Mouse (Mus musculus): ENCODE measurements around the gene Tsc22d2. TPM values are rescaled to one million over a fixed set of nuclear protein-coding genes. Genes with fewer than 3 reads are reported as not detected.
A peak's percentile ranks its signal among the peaks of the same experiment; 100 is the strongest.

Tsc22d2 gene
- 10 to 100 TPM; 37.6 to 38.0 TPM for total RNA-seq (2021)
- long read RNA-seq, experiment 1, full-length matches to known transcripts, result 23 of 25 reads
- long read RNA-seq, experiment 1, partial matches to known transcripts, result 0 of 25 reads
- long read RNA-seq, experiment 1, other reads (novel, unspliced or antisense), result 2 of 25 reads
- long read RNA-seq, experiment 2, full-length matches to known transcripts, result 13 of 16 reads
- long read RNA-seq, experiment 2, partial matches to known transcripts, result 0 of 16 reads
- long read RNA-seq, experiment 2, other reads (novel, unspliced or antisense), result 3 of 16 reads

DNA sequence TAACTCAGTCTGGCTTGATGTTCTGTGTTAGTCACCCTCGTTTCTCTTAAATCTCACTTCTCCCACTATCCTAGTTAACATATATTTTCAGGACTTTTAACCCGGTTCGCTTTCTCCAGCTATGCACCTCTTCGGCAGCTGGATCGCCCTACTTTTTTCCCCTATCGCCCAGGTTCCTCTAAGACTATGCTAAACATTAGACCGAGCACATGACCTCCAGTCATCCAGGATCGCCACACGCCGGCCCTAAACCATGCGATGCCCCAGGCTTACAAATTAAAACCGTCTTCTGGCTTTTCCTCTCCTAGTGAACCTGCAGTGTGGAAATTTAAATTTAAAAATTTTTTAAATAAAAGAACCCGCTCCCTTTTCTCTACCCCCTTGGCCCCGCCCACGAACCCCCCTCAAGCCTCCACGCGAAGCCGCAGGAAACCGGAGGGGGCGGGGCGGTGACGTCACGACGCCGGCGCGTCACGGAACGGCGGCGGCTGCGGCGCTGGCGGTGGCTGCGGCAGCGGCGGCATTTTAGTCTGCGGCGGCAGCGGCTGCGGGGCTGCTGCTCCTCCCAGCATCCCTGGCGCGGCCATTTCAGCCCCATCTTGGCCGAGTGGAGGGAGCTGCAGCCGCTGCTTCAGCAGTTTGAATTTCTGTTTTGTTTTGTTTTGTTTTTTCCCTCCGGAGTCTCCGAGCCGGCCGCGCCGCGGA, at the start of gene Tsc22d2:
Tsc22d2 (plus strand) TSS at position 482 of the 705 bp plus-strand sequence.
- peak; percentile 96 to 97 for DNase-seq (ENCODE audit: low spot score in 2 of 2)

GRCm38 (mm10) chr3:58366756-58367155, 47.8 kb upstream of the Tsc22d2 start:
- DNase-seq (ENCODE audit: low spot score in 2 of 2), result no peak

GRCm38 (mm10) chr3:58370811-58371210, 43.7 kb upstream of the Tsc22d2 start:
- DNase-seq (ENCODE audit: low spot score in 2 of 2), result no peak

DNA sequence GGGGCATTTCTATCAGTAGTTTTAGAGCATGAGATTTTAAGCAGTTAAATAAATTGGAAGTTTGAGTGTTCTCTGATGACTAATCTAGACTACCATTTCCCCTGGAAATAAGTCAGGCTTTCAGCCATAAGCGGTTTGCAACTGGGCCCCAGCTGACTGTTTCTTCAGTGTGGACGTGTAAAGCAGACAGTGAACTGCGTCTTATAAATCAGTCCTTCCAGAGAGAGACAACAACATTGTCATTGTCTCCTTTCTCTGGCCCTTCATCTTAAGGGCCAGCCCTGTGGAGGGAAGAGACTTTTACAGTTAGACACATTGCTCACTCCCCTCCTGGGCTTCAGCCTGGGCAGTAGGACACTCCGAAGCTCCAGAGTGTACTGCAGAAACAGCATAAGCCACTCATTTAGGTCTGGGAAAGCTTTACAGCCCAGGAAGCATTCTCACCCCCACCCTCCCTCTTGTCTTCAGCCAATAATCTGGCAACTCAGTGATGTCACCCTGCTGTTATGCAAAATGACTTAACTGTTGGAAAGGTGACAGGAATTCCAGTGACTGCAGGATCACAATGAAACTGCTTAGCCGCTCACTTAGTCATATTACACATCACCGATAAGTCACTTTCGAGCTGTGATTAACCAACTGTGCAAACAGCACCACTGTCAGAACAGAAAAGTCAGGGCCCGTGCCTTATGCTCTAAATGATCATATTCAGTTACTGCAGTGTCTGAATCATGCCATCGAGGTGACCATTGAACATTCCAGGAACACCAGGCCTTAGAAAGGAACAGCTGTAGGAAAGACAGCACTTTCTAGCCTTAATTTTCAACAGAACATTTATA, 42.2 kb upstream of the Tsc22d2 start:
- peak; percentile 24 to 52 for DNase-seq (ENCODE audit: low spot score in 2 of 2)

- no peak for DNase-seq (ENCODE audit: low spot score in 2 of 2)
Measured at GRCm38 (mm10) chr3:58372905-58373208, 41.7 kb upstream of the Tsc22d2 start.

DNA sequence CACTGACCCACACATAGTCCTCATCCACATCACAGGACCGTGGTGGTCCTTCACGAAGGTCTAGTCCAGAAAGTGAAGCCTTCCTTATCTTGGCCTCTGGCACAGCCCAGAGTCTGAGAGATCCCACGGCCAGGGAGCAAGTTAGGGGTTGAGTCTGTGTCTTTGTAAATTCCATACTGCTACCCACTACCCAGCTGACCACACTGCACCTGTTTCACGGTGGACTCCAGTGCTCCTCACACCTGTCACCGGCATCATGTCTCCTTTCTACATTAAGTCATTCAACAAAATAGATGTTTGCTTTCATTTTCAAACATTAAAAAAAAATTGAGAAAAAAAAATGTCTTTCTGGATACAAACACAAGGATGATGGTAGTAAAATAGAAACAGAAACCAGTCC, 40.2 kb upstream of the Tsc22d2 start:
- no peak for DNase-seq (ENCODE audit: low spot score in 2 of 2)

GRCm38 (mm10) chr3:58376713-58377112, 37.8 kb upstream of the Tsc22d2 start:
- DNase-seq (ENCODE audit: low spot score in 2 of 2), result no peak

DNA sequence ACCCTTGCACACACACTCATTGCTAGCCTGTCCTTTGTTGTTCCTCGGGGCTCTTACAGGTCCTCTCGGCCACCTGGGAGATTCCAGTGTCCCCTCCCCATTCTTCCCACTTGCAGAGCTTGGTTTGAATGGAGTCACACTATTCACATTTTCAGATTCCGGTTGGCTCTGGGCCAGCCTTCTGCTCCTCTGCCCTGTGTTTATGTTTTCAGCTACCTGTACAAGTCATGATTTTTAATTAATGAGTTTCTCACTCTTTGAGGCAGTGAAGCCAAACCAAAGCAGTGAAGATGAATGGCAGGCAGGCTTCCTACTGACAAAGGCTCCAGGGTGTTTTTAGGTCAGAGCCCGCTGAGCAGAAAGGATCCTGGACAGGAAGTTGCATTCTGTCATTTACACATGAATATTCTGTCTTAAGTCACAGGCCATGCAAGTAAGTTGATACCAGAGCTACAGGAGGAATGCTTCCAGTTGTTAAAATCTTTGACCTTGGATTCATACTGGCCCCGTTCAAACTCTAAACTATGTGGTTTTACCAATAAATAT, 36.9 kb upstream of the Tsc22d2 start:
- no peak for DNase-seq (ENCODE audit: low spot score in 2 of 2)

DNA sequence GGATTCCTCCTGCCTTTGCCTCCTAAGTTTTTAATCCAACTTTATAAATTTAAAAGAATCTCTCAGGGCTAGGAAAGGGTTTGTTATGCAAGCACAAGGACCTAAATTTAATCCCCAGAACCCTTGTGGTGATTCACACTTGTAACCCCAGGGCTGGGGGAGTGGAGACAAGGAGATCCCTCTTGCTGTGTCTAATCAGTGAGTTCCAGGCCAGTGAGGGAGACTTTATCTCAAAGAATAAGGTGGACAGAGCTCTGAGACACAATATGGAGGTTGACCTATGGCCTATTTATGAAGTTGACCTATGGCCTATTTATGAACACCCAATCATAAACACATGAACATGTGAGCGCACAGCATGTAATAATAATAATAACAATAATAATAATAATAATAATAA, 31.8 kb upstream of the Tsc22d2 start:
- DNase-seq (ENCODE audit: low spot score in 2 of 2), result no peak

- no peak for DNase-seq (ENCODE audit: low spot score in 2 of 2)
Measured at GRCm38 (mm10) chr3:58385060-58385459, 29.5 kb upstream of the Tsc22d2 start.

DNA sequence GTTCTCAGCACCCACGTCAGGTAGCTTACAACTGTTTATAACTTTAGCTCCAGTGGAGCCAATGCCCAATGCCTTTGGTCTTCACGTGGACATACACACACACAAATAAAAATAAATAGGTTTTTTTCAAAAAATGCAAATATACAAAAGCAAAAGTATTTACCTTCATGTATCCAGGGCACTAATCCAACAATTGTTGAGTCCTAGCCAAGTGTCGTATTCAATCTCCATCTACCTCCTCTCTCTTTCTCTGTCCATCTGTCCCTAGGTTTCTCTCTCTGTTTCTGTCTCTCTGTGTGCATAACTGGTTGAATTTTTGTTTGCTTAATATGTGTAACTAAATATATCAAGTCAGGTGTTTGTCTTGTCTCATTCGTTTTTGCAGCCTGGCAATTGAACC, 25.8 kb upstream of the Tsc22d2 start:
- no peak for DNase-seq (ENCODE audit: low spot score in 2 of 2)

GRCm38 (mm10) chr3:58398541-58398940, 16.0 kb upstream of the Tsc22d2 start:
- DNase-seq (ENCODE audit: low spot score in 2 of 2), result no peak

DNA sequence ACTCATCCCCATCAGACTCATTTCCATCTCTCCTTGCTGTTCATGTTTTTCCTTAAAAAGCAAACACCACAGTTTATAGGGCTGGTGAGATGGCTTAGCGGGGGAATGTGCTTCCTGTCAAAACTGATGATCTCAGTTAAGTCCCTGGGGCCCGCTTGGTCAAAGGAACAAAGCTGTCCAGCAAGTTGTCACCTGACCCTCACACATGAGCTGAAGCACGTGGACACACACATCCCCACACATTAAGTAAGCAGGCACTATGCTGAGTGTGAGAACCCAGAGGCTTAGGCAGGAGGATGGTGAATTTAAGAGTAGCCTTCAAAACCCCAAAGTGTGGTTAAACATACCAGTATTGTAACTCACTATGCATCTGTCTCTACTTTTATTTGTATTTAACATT, 14.6 kb upstream of the Tsc22d2 start:
- no peak for DNase-seq (ENCODE audit: low spot score in 2 of 2)

- no peak for DNase-seq (ENCODE audit: low spot score in 2 of 2)
Measured at GRCm38 (mm10) chr3:58411669-58412068, 2.8 kb upstream of the Tsc22d2 start.

DNA sequence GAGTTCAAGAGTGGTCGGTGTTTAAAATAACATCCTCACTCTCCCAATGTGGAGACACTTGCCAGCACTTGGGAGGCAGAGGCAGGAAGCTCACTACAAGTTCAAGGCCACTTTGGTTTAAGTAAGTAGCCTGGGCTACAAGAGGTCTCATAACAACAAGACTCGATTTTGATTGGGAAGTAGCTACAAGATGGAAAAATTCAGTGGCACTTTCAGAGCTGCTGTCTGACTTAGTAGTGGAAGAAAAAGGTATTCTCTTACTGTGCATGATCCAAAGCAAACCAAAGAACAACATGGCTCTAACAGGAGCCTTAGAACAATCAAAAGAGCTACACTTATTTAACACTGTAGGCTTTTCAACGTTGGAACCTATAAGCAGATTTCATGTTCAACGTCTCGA, 844 bp upstream of the Tsc22d2 start:
- DNase-seq (ENCODE audit: low spot score in 2 of 2), result no peak

DNA sequence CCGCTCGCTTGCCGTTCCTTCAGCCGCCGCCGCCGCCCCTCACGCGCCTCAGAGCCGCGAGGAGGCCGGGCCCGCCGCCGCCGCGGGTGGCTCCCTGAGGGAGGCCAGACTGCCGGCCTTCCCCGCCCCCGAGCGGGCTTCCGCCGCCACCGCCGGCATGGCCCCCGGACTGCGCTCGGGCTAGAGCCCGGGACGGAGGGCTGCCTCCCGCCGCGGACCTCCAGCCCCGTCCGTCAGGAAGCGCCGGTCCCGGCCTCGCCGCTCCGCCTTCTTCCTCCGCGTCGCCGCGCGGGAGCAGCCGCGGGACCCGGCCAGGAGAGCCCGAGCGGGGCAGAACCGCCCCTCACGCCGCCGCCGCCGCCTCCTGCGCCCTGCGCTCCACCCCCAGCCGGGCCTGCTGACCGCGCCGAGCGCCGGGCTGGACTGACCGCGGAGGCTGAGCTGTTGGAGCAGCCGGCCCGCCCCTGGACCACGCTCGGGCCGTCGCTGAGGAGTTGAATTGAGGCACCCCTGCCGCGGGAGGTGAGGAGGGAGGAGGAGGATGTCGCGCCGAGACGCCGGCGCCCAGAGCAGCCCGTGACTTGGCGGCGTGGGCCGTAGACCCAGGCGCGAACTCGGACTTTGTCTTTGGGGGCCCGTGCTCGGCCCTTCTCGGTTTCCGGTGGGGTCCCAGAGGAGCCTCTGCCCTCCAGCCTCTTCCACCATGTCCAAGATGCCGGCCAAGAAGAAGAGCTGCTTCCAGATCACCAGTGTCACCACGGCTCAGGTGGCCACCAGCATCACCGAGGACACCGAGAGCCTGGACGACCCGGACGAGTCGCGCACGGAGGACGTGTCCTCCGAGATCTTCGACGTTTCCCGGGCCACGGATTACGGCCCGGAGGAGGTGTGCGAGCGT, 720 bp downstream of the Tsc22d2 start:
- DNase-seq (ENCODE audit: low spot score in 2 of 2), result peak; percentile 58 to 63

DNA sequence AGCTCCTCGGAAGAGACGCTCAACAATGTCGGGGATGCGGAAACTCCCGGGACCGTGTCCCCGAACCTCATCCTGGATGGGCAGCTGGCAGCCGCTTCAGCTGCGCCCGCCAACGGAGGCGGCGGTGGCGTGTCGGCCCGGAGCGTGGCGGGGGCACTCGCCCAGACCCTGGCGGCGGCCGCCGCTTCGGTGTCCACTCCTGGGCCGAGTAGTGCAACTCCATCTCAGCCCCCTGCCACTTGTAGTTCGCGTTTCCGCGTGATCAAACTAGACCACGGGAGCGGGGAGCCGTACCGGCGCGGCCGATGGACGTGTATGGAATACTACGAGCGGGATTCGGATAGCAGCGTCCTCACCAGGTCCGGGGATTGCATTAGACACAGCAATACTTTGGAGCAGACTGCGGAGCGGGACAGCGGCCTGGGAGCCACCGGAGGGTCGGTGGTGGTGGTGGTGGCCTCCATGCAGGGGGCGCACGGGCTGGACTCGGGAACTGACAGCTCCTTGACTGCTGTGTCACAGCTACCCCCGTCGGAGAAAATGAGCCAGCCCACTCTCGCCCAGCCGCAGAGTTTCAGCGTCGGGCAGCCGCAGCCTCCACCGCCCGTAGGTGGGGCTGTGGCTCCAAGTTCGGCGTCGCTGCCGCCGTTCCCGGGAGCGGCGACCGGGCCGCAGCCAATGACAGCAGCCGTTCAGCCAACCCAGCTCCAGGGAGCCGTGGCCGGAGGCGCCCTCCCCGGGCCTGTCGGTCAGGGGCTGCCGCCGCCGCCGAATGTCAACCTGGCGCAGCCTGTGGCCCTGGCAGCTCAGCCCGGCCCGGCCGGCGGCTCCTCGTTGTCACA, 1.6 kb downstream of the Tsc22d2 start:
- peak; percentile 78 to 82 for DNase-seq (ENCODE audit: low spot score in 2 of 2)

DNA sequence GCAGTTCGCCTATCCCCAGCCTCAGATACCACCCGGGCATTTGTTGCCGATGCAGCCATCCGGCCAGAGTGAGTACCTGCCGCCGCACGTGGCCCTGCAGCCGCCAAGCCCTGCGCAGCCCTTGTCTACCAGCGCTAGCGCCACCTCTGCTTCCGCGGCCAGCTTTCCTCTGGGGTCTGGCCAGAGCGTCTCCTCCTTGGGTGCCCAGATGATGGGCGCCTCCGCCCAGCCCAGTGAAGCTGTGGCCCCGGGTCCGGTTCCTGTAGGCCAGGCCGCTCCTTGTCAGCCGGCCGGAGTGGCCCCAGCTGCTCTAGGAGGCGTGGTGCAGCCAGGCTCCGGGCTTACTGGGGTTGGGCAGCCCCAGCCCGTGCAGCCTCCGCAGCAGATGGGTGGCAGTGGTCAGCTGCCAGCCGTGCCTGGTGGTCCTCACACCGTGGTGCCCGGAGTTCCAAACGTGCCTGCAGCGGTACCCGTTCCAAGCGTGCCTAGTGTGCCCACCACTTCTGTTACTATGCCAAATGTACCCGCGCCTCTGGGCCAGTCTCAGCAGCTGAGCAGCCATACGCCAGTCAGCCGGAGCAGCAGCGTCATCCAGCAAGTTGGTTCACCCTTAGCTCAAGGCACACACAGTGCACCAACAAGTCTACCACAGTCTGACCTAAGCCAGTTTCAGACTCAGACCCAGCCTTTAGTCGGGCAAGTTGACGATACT, 2.4 kb downstream of the Tsc22d2 start:
- DNase-seq (ENCODE audit: low spot score in 2 of 2), result peak; percentile 49 to 64
